Mouse (Mus musculus): ENCODE measurements around the gene Thumpd2. TPM values are rescaled to one million over a fixed set of nuclear protein-coding genes. Genes with fewer than 3 reads are reported as not detected.

Gene Thumpd2
- polyA plus RNA-seq, 1 experiment from 2014 or later: 18.8 TPM

DNA sequence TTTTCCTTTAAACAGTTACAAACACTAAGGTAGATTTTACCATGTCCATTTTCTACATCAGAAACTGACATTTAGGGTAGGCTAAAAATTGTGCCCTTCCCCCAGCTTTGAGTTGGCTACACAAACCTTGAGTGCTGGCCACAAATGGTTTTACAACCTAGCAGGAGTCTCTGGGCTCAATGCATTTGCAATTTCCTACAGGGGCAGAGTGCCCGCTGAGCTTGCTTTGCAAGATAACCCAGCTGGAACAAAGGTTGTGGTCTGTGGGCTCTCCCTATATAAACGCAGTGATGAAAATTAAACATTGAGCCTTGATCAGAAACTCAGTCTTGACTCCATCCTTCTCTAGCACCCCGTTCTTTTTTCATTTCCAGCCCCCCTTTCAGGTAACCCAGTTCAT, 8.8 kb downstream of the Thumpd2 start:
- WGBS: 79% methylated on average over 3 of the region's 3 CpGs
- H3K4me2 ChIP-seq: no peak overlapping the region
- H3K9me3 ChIP-seq: no peaks in the 10 kb centered on the region
- no peak overlapping the region for H3K4me3 ChIP-seq
- peaks cover 37% of the 10 kb centered on the region for H3K36me3 ChIP-seq
- no peak for ATAC-seq (ENCODE audit: insufficient number of reproducible peaks, insufficient read depth, low FRiP score, low TSS enrichment, low read depth)
- no peak overlapping the region for H3K9ac ChIP-seq
- no peaks in the 10 kb centered on the region for H3K27me3 ChIP-seq
- H3K4me1 ChIP-seq: no peaks in the 10 kb centered on the region
- no peak overlapping the region for H3K27ac ChIP-seq

DNA sequence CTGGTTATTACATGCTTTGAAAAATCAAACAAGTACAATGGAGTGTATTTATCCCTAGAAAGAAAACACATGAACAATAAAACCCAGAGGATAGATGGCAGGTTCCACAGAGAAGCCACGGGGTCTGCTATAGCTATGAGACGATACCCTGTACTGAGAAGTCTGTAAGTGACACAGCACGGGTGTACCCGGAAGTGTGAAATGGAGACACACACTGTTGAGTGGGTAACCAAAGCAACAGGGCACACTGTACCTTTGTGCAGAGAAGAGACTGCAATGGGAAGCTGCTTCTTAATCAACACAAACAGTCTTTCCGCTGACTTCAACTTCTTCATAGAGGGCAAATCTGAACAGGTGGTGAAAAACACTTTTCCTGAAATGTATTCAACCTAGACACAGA, 9.4 kb downstream of the Thumpd2 start:
- Histone ChIP-seq H3K9me3 (no peaks in the 10 kb centered on the region), H3K4me2 (no peak overlapping the region), H3K27me3 (no peaks in the 10 kb centered on the region), H3K9ac (no peak overlapping the region), H3K4me1 (no peaks in the 10 kb centered on the region), H3K36me3 (peaks cover 38% of the 10 kb centered on the region), H3K4me3 (no peak overlapping the region), H3K27ac (no peak overlapping the region)
- no peak for ATAC-seq (ENCODE audit: insufficient number of reproducible peaks, insufficient read depth, low FRiP score, low TSS enrichment, low read depth)
- 88% methylated on average over 5 of the region's 5 CpGs for WGBS

DNA sequence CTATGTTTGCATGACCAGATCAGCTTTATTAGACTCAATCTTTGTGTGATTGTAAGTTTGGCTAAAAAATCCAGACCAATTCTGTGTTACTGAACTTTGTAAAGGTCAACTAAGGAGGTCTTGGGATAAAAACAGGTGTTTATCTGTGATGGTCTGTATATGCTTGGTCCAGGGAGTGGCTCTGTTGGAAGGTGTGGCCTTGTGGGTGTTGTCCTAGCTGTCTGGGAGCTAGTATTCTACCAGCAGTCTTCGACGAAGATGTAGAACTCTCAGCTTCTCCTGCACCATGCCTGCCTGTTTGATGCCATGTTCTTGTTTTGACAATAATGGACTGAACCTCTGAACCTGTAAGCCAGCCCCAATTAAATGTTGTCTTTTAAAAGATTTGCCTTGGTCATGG, 11.6 kb downstream of the Thumpd2 start:
- 98% methylated on average over 2 of the region's 2 CpGs for WGBS
- Histone ChIP-seq H3K9ac (no peak overlapping the region), H3K9me3 (no peaks in the 10 kb centered on the region), H3K36me3 (peaks cover 47% of the 10 kb centered on the region), H3K27me3 (no peaks in the 10 kb centered on the region), H3K4me2 (no peak overlapping the region), H3K4me1 (peaks cover 3% of the 10 kb centered on the region; the same call in 1 of the 2 replicates), H3K27ac (no peak overlapping the region), H3K4me3 (no peak overlapping the region)
- no peak for ATAC-seq (ENCODE audit: insufficient number of reproducible peaks, insufficient read depth, low FRiP score, low TSS enrichment, low read depth)

DNA sequence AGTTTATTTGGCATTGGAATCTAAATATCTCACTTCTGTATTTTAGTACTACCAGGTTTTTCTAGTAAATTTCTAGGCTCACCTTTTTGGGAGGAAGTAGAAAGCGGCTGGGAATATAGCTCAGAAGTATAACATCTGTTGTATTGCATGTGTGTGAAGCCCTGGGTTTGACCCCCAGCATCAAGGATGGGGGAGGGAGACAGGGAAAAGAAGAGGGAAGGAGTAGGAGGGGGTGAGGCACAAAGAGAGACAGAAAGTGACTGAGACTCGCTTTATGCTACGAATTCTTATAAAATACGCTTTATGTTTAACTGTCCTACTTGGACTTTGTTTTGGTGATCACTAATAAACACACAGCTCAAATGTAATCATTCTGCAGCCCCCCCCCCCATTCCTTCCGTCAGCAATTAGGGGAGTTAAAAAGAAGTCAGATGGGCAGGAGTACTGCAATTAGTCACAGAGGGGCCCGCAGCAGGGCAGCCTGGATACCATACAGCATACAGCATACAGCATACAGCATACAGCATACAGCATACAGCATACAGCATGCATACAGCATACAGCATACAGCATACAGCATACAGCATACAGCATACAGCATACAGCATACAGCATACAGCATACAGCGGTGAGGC, 16.8 kb downstream of the Thumpd2 start:
- no peaks in the 10 kb centered on the region for H3K27me3 ChIP-seq
- WGBS: 57% methylated on average over 7 of the region's 7 CpGs
- no peak overlapping the region for H3K4me2 ChIP-seq
- no peak overlapping the region for H3K9ac ChIP-seq
- H3K4me3 ChIP-seq: no peak overlapping the region
- peaks cover 5% of the 10 kb centered on the region; the same call in 1 of the 2 replicates for H3K4me1 ChIP-seq
- H3K36me3 ChIP-seq: peaks cover 51% of the 10 kb centered on the region
- H3K9me3 ChIP-seq: no peaks in the 10 kb centered on the region
- H3K27ac ChIP-seq: no peak overlapping the region
- ATAC-seq (ENCODE audit: insufficient number of reproducible peaks, insufficient read depth, low FRiP score, low TSS enrichment, low read depth): no peak

DNA sequence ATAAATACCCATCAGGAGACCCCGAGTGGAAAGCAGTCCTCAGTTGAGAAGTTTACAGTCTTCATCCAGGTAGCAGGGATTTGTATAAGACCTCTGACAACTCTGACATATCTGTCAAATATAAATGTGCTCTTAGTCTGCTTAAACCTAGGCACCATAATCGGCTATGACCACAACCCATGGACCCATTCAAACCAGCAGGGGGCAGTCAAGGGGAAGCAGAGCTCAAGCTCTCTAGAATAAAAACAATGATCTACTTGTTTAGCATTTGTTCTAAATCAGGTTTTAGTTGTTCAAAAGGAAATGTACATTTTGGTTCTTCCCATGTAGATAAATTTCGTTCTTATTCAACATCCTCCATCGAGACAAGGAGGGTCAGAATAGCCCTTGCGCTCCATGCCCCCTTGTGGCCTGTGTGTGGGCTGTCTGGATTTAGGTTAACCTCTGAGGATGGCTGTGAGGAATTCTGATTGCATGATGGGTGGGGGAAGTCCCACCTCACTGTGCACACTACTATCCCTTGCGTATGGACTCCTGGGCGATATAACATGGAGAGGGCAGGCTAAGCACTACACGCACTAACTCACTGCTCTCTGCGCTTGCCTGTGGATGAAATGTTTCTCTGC, 19.2 kb downstream of the Thumpd2 start:
- Histone ChIP-seq H3K27ac (no peak overlapping the region), H3K27me3 (no peaks in the 10 kb centered on the region), H3K4me3 (no peak overlapping the region), H3K9ac (no peak overlapping the region), H3K4me1 (peaks cover 5% of the 10 kb centered on the region; the same call in 1 of the 2 replicates), H3K36me3 (peaks cover 56% of the 10 kb centered on the region), H3K9me3 (no peaks in the 10 kb centered on the region), H3K4me2 (no peak overlapping the region)
- no peak for ATAC-seq (ENCODE audit: insufficient number of reproducible peaks, insufficient read depth, low FRiP score, low TSS enrichment, low read depth)
- 89% methylated on average over 9 of the region's 9 CpGs for WGBS

DNA sequence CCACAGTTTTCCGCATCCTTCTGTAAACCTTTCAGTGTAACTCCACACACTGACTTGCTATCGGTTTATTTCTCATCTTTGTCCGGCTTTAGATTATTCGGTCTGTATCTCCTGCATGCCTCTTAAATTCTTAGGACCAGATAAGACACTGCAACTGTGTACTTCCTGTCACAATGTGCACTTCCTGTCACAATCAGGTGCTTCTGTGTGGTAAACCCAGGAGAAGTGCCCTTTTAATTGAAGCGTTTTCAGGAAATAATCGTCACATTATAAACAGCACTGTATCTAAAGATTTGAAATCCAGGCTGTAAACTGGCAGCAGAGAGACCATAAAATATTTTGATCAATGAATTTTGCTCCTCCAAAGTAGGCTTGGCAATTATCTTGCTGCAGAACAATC, 19.8 kb downstream of the Thumpd2 start:
- no peak overlapping the region for H3K4me3 ChIP-seq
- H3K27ac ChIP-seq: no peak overlapping the region
- no peak overlapping the region for H3K4me2 ChIP-seq
- no peak overlapping the region for H3K9ac ChIP-seq
- peaks cover 5% of the 10 kb centered on the region; the same call in 1 of the 2 replicates for H3K4me1 ChIP-seq
- 96% methylated on average over 6 of the region's 6 CpGs for WGBS
- H3K36me3 ChIP-seq: peaks cover 56% of the 10 kb centered on the region
- no peaks in the 10 kb centered on the region for H3K9me3 ChIP-seq
- ATAC-seq (ENCODE audit: insufficient number of reproducible peaks, insufficient read depth, low FRiP score, low TSS enrichment, low read depth): no peak
- no peaks in the 10 kb centered on the region for H3K27me3 ChIP-seq

DNA sequence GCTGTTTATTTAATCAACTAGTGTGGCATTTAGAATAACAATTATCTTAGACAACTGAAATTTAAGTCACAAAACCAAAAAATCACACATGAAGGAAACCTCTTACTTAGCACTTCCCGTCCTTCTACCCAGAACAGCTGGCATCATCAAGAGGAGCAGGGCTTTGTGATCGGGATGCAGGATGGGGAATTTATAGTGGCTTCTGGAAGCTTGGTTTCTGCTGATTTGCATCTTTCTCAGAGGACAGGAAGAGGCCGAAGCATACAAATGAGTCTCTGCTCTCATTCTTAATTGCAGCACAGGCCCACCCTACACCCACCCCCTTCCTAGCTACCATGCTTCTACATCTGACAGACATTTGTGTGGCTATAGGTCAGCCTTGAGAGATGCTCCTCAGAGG, 20.5 kb downstream of the Thumpd2 start:
- 86% methylated on average over 3 of the region's 3 CpGs for WGBS
- Histone ChIP-seq H3K36me3 (peaks cover 62% of the 10 kb centered on the region), H3K4me3 (no peak overlapping the region)

DNA sequence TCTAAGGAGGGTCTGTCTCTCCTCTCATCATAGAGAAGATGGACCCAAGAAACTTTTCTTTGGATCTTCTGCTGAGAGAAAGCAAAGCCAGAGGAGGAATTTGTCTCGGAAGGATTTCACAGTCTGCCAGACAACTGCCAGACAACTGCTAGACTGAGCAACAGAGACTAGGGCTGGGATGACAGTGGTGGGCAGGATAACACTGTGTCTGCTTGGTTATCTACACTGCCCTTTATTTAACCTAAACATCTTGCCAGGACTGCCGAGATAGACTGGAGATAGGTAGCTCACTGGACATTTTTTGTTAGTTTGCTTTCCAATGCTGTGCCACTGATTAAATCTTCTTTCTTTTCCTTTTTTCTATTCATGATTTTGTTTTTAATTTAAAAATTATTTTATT, 23.2 kb downstream of the Thumpd2 start:
- ATAC-seq (ENCODE audit: insufficient number of reproducible peaks, insufficient read depth, low FRiP score, low TSS enrichment, low read depth): no peak
- Histone ChIP-seq H3K36me3 (peaks cover 74% of the 10 kb centered on the region), H3K9ac (no peak overlapping the region), H3K4me3 (no peak overlapping the region), H3K9me3 (no peaks in the 10 kb centered on the region), H3K4me1 (no peaks in the 10 kb centered on the region), H3K4me2 (no peak overlapping the region), H3K27ac (no peak overlapping the region), H3K27me3 (no peaks in the 10 kb centered on the region)
- WGBS: 86% methylated on average over 2 of the region's 2 CpGs

More for the DNA sequence above, 20.5 kb downstream of the Thumpd2 start:
- H3K9me3 ChIP-seq: no peaks in the 10 kb centered on the region
- no peak overlapping the region for H3K4me2 ChIP-seq
- no peak overlapping the region for H3K27ac ChIP-seq
- H3K4me1 ChIP-seq: peaks cover 5% of the 10 kb centered on the region; the same call in 1 of the 2 replicates
- H3K9ac ChIP-seq: no peak overlapping the region
- no peaks in the 10 kb centered on the region for H3K27me3 ChIP-seq
- no peak for ATAC-seq (ENCODE audit: insufficient number of reproducible peaks, insufficient read depth, low FRiP score, low TSS enrichment, low read depth)

DNA sequence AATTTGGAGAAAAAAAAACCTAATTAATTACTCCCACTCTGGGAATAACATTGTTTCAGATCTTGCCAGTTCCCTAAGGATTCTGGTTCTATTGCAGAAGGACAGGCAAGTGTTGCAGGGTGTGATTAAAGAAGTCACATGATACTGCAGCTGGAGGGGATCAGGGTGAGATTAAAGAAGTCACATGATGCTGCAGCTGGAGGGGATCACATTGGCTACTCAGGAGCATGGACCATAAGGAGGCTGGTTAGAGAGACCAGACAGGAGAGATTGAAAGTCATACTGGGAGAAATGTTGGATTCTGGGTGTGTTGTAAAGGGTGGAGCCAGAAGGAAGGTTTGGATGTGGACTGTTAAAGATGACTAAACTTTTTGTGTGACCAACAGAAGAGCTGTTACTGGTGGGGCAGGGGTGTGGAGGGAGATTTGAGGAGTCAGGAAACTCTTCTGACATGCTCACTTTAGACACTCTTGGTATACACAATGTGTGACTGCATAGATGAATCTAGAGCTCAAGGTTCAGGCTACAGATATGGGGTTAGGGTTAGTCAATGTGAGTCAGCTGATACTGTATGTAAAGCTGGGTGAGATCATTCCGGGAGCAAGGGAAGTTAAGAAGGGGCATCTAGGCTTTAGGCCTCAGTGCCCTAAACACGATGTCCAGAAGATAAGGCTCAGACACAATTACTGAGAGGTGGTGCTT, 26.0 kb downstream of the Thumpd2 start:
- ATAC-seq (ENCODE audit: insufficient number of reproducible peaks, insufficient read depth, low FRiP score, low TSS enrichment, low read depth): no peak
- 89% methylated on average over 2 of the region's 2 CpGs for WGBS
- peaks cover 85% of the 10 kb centered on the region for H3K36me3 ChIP-seq

DNA sequence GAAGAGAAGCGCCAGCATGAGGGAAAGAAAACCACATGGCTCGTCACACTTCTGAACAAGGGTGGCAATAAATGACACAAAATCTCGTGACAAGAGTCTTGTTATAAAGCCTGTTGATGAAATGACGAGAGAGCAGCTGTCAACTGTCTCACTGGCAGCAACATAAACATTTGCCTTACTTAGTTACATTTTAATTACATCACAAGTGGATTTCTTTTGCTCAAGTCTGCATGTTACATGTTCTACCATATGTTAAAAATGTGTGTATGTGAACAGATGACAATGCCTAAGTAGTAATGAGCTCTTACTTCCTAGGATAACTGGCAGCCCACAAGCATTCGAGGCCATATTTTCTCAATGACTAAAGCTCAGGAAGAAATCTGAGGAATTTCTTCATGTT, 29.5 kb downstream of the Thumpd2 start:
- Histone ChIP-seq H3K36me3 (peaks cover 76% of the 10 kb centered on the region), H3K27me3 (no peaks in the 10 kb centered on the region), H3K4me3 (no peak overlapping the region), H3K9me3 (no peaks in the 10 kb centered on the region), H3K4me1 (no peaks in the 10 kb centered on the region), H3K4me2 (no peak overlapping the region), H3K27ac (no peak overlapping the region), H3K9ac (no peak overlapping the region)
- no peak for ATAC-seq (ENCODE audit: insufficient number of reproducible peaks, insufficient read depth, low FRiP score, low TSS enrichment, low read depth)
- WGBS: 87% methylated on average over 5 of the region's 5 CpGs

More for the DNA sequence above, 26.0 kb downstream of the Thumpd2 start:
- H3K4me1 ChIP-seq: no peaks in the 10 kb centered on the region
- no peaks in the 10 kb centered on the region for H3K9me3 ChIP-seq
- H3K27me3 ChIP-seq: no peaks in the 10 kb centered on the region
- H3K27ac ChIP-seq: no peak overlapping the region
- H3K4me3 ChIP-seq: no peak overlapping the region
- no peak overlapping the region for H3K9ac ChIP-seq
- no peak overlapping the region for H3K4me2 ChIP-seq

DNA sequence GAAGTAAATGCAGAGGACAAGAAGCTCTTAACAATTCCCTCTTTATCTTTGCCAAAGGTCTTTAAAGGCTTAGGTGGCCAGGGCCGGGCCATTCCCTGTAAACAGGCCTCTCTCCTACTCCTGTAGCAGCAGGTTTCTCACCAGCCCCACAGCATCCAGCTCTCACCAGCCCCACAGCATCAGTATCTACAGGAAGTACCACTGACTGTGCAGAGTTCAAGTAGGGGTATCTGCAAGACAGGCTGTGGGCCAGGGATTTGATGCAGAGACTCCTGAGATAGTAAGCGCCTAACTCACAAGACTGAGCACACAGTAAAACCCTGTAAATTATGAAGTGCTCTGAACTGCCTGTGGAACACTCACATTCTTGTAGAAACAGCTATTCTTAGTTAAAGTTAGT, 31.9 kb downstream of the Thumpd2 start:
- WGBS: 77% methylated on average over 2 of the region's 2 CpGs
- no peak overlapping the region for H3K27ac ChIP-seq
- no peak overlapping the region for H3K4me2 ChIP-seq
- H3K4me3 ChIP-seq: no peak overlapping the region
- peaks cover 72% of the 10 kb centered on the region for H3K36me3 ChIP-seq
- ATAC-seq (ENCODE audit: insufficient number of reproducible peaks, insufficient read depth, low FRiP score, low TSS enrichment, low read depth): no peak
- no peaks in the 10 kb centered on the region for H3K27me3 ChIP-seq
- H3K4me1 ChIP-seq: no peaks in the 10 kb centered on the region
- no peak overlapping the region for H3K9ac ChIP-seq
- no peaks in the 10 kb centered on the region for H3K9me3 ChIP-seq
